Mouse (Mus musculus): Measurements from ENCODE around the gene Il17rb.

DNA sequence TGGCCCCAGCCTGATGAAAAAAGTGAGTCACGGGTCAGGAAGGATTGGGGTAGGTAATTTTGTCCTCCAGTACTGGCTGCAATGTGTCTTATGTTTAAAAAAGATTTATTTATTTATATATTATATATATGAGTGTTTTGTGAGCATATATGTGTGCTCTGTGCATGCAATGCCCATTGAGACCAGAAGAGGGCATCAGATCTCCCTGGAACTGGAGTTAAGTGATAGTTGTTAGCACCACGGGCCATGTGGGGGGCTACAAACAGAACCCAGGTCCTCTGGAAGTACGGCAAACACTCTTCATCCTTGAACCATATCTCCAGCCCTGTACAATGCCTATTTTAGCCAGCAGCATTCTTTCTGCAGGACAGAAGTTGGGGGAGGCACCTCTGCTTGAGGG, 39.4 kb upstream of the Il17rb start:
- TF ChIP-seq CTCF (IDR thresholded peaks at IDR 0.05; ENCODE audit: low read depth), result peak; percentile 41
- no peak for TF ChIP-seq EP300 (IDR thresholded peaks at IDR 0.05; ENCODE audit: low read depth)
